Mouse (Mus musculus) megakaryocyte, embryonic 14.5 days (primary cell): ENCODE data around the gene Pdk1.

Experiments
- FLI1 ChIP-seq: IDR thresholded peaks from 2 replicates; pipeline ENCODE4 v1.6.1; 2012; ENCODE audit warnings: low read length, inconsistent platforms, mixed read lengths
- GATA1 ChIP-seq: IDR thresholded peaks from 3 replicates; pipeline ENCODE4 v1.6.1; 2012; ENCODE audit warnings: mixed read lengths, low read length, inconsistent platforms, borderline replicate concordance

DNA sequence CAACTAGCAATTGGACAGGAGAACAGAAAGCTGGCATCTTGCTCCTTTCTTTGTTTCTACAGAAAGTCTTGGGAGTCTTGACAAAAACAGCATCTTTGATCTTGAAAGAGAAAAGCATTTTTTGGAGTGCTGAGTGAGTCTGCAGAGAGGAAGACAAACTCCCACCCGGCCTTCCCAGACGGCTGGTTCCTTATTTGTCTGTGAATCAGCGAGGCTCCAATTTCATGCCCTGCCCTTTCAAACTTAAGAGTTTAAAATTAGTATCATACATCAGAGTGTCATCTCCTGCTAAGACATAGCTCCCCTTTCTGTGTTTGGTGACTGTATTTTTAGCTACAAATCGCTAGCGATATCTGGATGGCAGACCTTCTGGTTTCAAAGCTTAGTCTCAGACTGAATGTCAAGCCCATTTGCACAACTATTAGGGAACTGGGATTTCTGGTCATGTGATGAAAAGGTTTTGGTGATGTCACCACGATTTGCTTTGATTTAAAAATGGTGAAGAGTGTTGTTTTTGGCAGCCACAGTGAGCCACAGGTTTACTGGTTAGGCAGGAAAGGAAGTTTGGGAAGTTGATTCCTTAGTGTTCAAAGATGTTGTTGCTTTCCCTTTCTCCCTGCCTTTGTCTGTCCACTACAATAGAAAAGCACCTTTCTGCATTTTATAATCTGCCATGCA is 65.8 kb downstream of the Pdk1 start:
- TF ChIP-seq GATA1 = no peak
- no peak for TF ChIP-seq FLI1
